Mouse (Mus musculus): ENCODE data around the gene Fam187a. TPM values are rescaled to one million over a fixed set of nuclear protein-coding genes. Genes with fewer than 3 reads are reported as not detected.

Gene Fam187a
- polyA plus RNA-seq, 1 experiment, result not detected

DNA sequence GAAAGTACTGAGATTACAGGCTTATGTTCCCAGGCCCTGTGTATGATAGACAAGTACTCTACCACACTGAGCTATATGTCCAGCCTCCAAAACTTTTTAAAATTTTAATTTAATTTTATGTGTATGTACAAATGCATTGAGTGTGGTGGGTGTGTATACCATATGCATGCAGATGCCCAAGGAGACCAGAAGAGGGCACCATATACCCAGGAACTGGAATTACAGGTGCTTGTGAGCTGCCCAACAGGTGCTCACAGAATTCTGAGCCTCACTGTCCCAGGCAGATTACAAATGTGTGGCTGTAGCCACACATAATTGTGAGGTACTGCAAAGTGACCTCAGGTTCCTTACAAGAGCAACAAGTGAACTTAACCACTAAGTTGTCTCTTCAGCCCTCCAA is 31.2 kb upstream of the Fam187a start:
- DNase-seq, result no peak
- Histone ChIP-seq H3K4me3 (replicated peaks; ENCODE audit: insufficient read depth, low read depth, low read length) (no peak overlapping the region), H3K27me3 (ENCODE audit: control insufficient read depth, insufficient read depth, low read length) (no peaks in the 10 kb centered on the region), H3K27ac (ENCODE audit: insufficient read depth, low read length) (no peak overlapping the region), H3K4me1 (ENCODE audit: control insufficient read depth, insufficient read depth, low read length) (peaks cover under 1% of the 10 kb centered on the region; the same call in 1 of the 2 replicates)
- TF ChIP-seq CTCF (IDR thresholded peaks at IDR 0.05; ENCODE audit: borderline replicate concordance, insufficient read depth, low read depth, low read length) (peak; percentile 39; the same call in 1 of the 2 replicates), POLR2A (IDR thresholded peaks at IDR 0.05; ENCODE audit: borderline replicate concordance, insufficient read depth, low read length) (no peak)

DNA sequence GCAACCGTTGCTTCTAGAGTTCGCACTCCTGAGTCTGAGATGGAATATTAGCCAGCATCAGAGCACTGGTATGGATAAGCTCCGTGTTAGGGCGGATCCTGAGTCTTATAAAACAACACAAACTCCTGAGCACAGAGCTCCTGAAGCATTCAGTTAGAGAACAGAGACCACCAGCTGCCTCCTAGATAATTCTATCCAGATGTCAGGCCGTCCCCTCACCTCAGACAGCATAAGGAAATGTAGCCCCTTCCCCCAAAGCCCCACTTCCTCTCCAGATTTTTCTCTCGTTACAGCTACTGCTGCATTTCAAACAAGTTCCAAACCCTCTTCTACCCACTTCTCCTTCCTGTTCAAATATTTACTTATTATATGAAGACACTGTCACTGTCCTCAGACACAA is 29.0 kb upstream of the Fam187a start:
- no peak for DNase-seq
- H3K4me3 ChIP-seq (replicated peaks; ENCODE audit: insufficient read depth, low read depth, low read length), result no peak overlapping the region
- no peaks in the 10 kb centered on the region for H3K27me3 ChIP-seq (ENCODE audit: control insufficient read depth, insufficient read depth, low read length)
- no peak for TF ChIP-seq CTCF (IDR thresholded peaks at IDR 0.05; ENCODE audit: borderline replicate concordance, insufficient read depth, low read depth, low read length)
- no peak for TF ChIP-seq POLR2A (IDR thresholded peaks at IDR 0.05; ENCODE audit: borderline replicate concordance, insufficient read depth, low read length)
- H3K4me1 ChIP-seq (ENCODE audit: control insufficient read depth, insufficient read depth, low read length), result peaks cover 18% of the 10 kb centered on the region
- 92% methylated on average over 6 of the region's 6 CpGs for WGBS
- no peak overlapping the region for H3K27ac ChIP-seq (ENCODE audit: insufficient read depth, low read length)

DNA sequence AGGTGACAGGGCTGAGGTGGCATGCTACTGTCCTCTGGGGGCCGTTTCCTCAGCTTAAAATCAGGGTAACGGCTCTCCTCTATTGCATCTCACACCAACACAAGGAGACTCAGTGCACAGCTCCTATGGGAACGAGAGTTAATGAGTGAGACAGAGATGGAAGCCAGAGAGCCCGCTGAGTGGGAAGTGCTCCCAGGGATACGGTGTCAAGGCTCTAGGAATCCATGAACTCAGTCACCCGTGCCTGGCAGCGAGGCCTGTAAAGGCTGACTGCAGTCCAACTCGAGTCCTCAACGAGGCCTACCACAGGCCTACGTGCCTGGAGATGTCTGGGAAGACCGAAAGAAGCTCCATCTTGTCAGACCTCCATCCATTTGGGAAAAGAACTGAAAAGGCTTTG is 26.0 kb upstream of the Fam187a start:
- Histone ChIP-seq H3K4me3 (replicated peaks; ENCODE audit: insufficient read depth, low read depth, low read length) (no peak overlapping the region), H3K4me1 (ENCODE audit: control insufficient read depth, insufficient read depth, low read length) (peaks cover 18% of the 10 kb centered on the region), H3K27me3 (ENCODE audit: control insufficient read depth, insufficient read depth, low read length) (no peaks in the 10 kb centered on the region), H3K27ac (ENCODE audit: insufficient read depth, low read length) (no peak overlapping the region)
- WGBS, result 25% methylated on average over 11 of the region's 11 CpGs
- DNase-seq, result peak; percentile 36 to 46
- TF ChIP-seq CTCF (IDR thresholded peaks at IDR 0.05; ENCODE audit: borderline replicate concordance, insufficient read depth, low read depth, low read length), result no peak
- no peak for TF ChIP-seq POLR2A (IDR thresholded peaks at IDR 0.05; ENCODE audit: borderline replicate concordance, insufficient read depth, low read length)

DNA sequence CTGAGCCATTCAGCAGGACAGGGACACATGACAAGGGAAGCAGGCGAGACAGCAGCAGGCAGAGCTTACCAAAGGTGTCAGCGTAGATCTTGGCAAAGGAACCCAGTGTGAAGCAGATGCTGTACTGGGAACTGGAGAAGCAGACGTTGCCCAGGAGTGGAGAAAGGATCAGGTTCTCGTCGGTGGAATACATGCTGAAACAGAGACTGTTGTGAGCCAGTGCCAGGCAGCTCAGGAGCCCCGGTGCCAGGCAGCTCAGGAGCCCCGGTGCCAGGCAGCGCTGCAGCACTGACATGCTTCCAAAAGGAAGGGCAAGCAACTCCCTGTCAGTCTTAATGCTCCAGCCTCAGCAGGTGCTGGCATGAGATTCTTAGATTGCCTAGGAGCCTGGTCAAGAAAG is 25.0 kb upstream of the Fam187a start:
- Histone ChIP-seq H3K4me1 (ENCODE audit: control insufficient read depth, insufficient read depth, low read length) (peaks cover 18% of the 10 kb centered on the region), H3K27me3 (ENCODE audit: control insufficient read depth, insufficient read depth, low read length) (no peaks in the 10 kb centered on the region), H3K4me3 (replicated peaks; ENCODE audit: insufficient read depth, low read depth, low read length) (no peak overlapping the region), H3K27ac (ENCODE audit: insufficient read depth, low read length) (no peak overlapping the region)
- DNase-seq, result peak; percentile 51 to 61
- 10% methylated on average over 8 of the region's 8 CpGs for WGBS
- TF ChIP-seq CTCF (IDR thresholded peaks at IDR 0.05; ENCODE audit: borderline replicate concordance, insufficient read depth, low read depth, low read length), result no peak
- no peak for TF ChIP-seq POLR2A (IDR thresholded peaks at IDR 0.05; ENCODE audit: borderline replicate concordance, insufficient read depth, low read length)

DNA sequence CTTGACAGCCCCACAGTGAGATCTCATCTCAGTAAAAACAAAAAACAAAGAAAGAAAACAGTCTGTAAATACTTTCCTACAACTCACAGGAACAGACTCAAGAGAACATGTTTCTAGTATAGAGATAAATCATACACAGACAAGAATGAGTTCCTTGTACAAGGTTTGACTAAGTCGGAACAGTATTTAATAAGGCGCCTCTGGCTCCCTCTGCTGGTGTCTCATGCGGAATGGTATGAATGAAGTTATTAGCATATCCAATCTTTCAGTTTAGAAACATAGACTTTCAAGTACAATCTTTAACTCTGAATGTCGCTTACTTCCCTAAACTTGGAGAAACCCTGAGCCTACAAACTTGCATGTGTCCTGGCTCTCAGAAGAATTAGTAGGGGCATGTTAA is 20.7 kb upstream of the Fam187a start:
- peaks cover 12% of the 10 kb centered on the region for H3K4me1 ChIP-seq (ENCODE audit: control insufficient read depth, insufficient read depth, low read length)
- TF ChIP-seq POLR2A (IDR thresholded peaks at IDR 0.05; ENCODE audit: borderline replicate concordance, insufficient read depth, low read length) (no peak), CTCF (IDR thresholded peaks at IDR 0.05; ENCODE audit: borderline replicate concordance, insufficient read depth, low read depth, low read length) (peak; percentile 62; the same call in 1 of the 2 replicates)
- peak; percentile 60 to 68 for DNase-seq
- WGBS, result 21% methylated on average over 4 of the region's 4 CpGs
- H3K4me3 ChIP-seq (replicated peaks; ENCODE audit: insufficient read depth, low read depth, low read length), result no peak overlapping the region
- no peak overlapping the region for H3K27ac ChIP-seq (ENCODE audit: insufficient read depth, low read length)
- no peaks in the 10 kb centered on the region for H3K27me3 ChIP-seq (ENCODE audit: control insufficient read depth, insufficient read depth, low read length)

DNA sequence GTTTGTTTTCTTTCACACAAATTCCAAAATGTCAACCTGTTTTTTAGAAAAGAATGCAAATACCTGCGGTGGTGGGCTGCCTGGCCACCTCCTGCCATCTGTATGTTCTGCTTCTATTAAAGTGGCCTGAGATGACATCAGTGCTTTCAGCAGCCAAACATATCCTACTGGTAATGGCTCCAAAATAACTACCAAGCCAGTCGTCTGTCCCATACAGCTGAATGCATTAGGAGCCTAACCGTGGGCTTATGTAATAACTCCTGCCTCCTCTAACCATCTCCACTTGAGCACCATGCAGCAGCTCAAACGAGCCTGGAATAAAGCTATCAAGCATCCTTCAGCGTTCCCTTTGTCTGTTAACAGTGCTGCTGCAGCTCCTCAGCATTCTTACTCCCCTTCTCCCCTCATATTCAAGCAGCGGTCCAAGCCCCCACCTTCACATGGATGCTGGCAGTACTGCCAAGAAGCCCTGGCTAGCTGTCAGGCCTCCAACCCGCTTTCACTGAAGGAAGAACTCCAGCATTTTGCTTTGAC is 10.1 kb upstream of the Fam187a start:
- Histone ChIP-seq H3K4me1 (ENCODE audit: control insufficient read depth, insufficient read depth, low read length) (peaks cover 15% of the 10 kb centered on the region), H3K4me3 (replicated peaks; ENCODE audit: insufficient read depth, low read depth, low read length) (no peak overlapping the region), H3K27ac (ENCODE audit: insufficient read depth, low read length) (peak overlapping the region; percentile 96), H3K27me3 (ENCODE audit: control insufficient read depth, insufficient read depth, low read length) (no peaks in the 10 kb centered on the region)
- TF ChIP-seq POLR2A (IDR thresholded peaks at IDR 0.05; ENCODE audit: borderline replicate concordance, insufficient read depth, low read length) (peak; percentile 29; the same call in 1 of the 2 replicates), CTCF (IDR thresholded peaks at IDR 0.05; ENCODE audit: borderline replicate concordance, insufficient read depth, low read depth, low read length) (no peak)
- WGBS, result 11% methylated on average over 7 of the region's 7 CpGs
- peak; percentile 83 to 84 for DNase-seq

DNA sequence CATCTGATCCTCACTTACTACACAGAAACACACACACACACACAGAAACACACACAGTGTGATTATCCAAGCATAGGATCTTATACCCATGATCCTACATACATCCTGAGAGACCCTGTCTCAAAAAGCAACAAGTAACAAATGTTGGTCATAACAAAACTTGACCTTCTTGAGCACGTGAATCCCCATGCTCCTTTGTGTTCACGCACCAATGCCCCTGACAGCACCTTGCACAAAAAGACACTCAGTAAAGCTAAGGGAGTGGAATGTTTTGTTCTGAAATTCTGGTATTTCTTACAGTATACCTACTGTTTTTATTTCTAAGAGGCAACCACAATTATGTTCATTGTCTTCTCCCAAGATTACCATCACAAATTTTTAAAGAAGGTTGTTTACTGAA is 5.4 kb upstream of the Fam187a start:
- H3K27me3 ChIP-seq (ENCODE audit: control insufficient read depth, insufficient read depth, low read length), result no peaks in the 10 kb centered on the region
- no peak overlapping the region for H3K27ac ChIP-seq (ENCODE audit: insufficient read depth, low read length)
- no peak for DNase-seq
- H3K4me1 ChIP-seq (ENCODE audit: control insufficient read depth, insufficient read depth, low read length), result peaks cover 6% of the 10 kb centered on the region; the same call in 1 of the 2 replicates
- TF ChIP-seq POLR2A (IDR thresholded peaks at IDR 0.05; ENCODE audit: borderline replicate concordance, insufficient read depth, low read length) (no peak), CTCF (IDR thresholded peaks at IDR 0.05; ENCODE audit: borderline replicate concordance, insufficient read depth, low read depth, low read length) (no peak)
- H3K4me3 ChIP-seq (replicated peaks; ENCODE audit: insufficient read depth, low read depth, low read length), result peak overlapping the region; percentile 12
- 31% methylated on average over 2 of the region's 2 CpGs for WGBS

DNA sequence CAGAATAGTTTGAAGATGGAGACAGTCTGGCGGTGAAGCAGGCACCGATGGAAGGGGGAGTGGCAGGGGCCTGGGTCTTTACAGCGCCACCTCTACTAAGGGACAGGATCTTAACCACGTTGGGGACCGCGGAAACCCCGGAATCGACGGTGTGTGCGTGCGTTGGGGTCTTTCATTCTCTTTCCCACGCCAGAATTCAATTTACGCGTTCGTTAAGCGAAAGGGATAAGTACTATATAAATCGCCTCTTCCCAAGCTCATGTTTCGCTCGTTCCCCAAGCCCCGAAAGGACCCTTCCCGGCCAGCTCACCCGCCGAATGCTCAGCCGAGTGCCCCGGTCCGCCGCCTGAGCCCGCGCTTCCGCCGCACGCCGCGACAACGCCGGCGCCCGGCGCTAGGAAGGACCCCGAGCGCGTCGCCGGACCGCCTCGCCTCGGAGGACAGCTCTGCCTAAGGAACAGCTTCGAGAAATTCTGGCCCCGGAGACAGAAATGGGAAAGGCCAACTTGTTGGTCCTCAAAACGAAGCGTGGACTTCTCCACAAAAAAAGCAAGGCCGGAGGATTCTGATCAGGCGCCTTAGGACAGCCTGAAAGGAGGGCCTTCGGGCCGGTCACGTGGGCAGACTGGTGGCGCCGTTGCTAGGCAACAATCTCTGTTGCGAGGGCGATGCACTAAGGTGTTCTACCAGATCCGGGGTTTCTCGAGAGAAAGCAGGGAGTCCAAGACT is 4.2 kb upstream of the Fam187a start, which contains the start of the genes Eftud2 and Ccdc103:
TSS of gene Eftud2 (minus strand) at position 401 of the 729 bp plus-strand sequence.
TSS of gene Ccdc103 (plus strand) at position 620 of the 729 bp plus-strand sequence.
- WGBS, result under 1% methylated on average over 62 of the region's 62 CpGs

More for the DNA sequence above, 4.2 kb upstream of the Fam187a start, which contains the start of the genes Eftud2 and Ccdc103:
- no peaks in the 10 kb centered on the region for H3K27me3 ChIP-seq (ENCODE audit: control insufficient read depth, insufficient read depth, low read length)
- H3K4me1 ChIP-seq (ENCODE audit: control insufficient read depth, insufficient read depth, low read length), result no peaks in the 10 kb centered on the region; the same call in 1 of the 2 replicates
- TF ChIP-seq POLR2A (IDR thresholded peaks at IDR 0.05; ENCODE audit: borderline replicate concordance, insufficient read depth, low read length) (peak; percentile 72), CTCF (IDR thresholded peaks at IDR 0.05; ENCODE audit: borderline replicate concordance, insufficient read depth, low read depth, low read length) (no peak)
- DNase-seq, result peak; percentile 91 to 97
- H3K4me3 ChIP-seq (replicated peaks; ENCODE audit: insufficient read depth, low read depth, low read length), result peak within 1 kb of the TSS; percentile 87
- H3K27ac ChIP-seq (ENCODE audit: insufficient read depth, low read length), result peak within 1 kb of the TSS; percentile 98

Data from cerebellum, adult 2 months (tissue).